Mouse (Mus musculus) megakaryocyte progenitor cell, adult 5-6 weeks (primary cell): ENCODE results near the gene Magi1. TPM values are rescaled to one million over a fixed set of nuclear protein-coding genes. Genes with fewer than 3 reads are reported as not detected.
A peak's percentile ranks its signal among the peaks of the same experiment; 100 is the strongest.
"Not testable (repeated sequence)": the region's sequence is repeated elsewhere in the genome, so short reads cannot be mapped to it uniquely, and the experiment has no call there.

ENCODE experiments used
- ATAC-seq: replicated peaks from 2 replicates; pipeline ENCODE4 v1.8.0; 2016; ENCODE audit warnings: mild to moderate bottlenecking, moderate TSS enrichment, inconsistent platforms; ENCODE audit not compliant: poor library complexity
- total RNA-seq, 2 experiments: library from RNA; stranded (forward) in 1 of 2; stranded (reverse) in 1 of 2; fragments of 157-497, 149-512 nt in 1 of 2; fragments of 200-1000 nt in 1 of 2; gene quantifications; 2 replicates each; pipeline versions ENCODE4 v1.2.3 to v1.2.4; 2015 to 2017

Gene Magi1
- total RNA-seq, 2 experiments from 2014 or later: 0.15 to 0.21 TPM

GRCm38 (mm10) chr6:93697956-93698355 lies 585.8 kb downstream of the Magi1 start:
- ATAC-seq: no peak

DNA sequence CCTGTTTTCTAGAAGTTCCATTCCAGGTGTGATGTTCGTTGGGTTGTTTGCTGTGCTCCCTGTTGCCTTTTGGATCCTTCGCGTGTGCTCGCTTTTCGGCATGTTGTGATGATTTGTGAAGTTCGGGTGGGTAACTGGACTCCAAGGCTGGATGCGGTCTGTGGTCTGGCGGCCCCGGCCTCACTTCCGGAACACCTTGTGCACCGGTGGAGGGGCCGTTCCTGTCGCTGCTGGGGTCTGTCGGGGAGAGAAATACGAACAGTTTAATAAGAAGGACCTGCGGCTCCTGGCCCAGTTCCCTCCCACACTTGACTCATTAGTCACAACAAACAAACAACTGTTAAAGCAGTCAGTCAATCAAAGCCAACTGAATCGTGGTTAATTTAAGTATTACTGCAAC lies 605.0 kb downstream of the Magi1 start:
- ATAC-seq: 0 out of 2 replicates have a peak, but pooled peaks have one; percentile 17

- ATAC-seq: no peak
Measured at GRCm38 (mm10) chr6:93666731-93667130, 617.0 kb downstream of the Magi1 start.

- ATAC-seq: no peak
Measured at GRCm38 (mm10) chr6:93665056-93665805, 618.5 kb downstream of the Magi1 start.

DNA sequence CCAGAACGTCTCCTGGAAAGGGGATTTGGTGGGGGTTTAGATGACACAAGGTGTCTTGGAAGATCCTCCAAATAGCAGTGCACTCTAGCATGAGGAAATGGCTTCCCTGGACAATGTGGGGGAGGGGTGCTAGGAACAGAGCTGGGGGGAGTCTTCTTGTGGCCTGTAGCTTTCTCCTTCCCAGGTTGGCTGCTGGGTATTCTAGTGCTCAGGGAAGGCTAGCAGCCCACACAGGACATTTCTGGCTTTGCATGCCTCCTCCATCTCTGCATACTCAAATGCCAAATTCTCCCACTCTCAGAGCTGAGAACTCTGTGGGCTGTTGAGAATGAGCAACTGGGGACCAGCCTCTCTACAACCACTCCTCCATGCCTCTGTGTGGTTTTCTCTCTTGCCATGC lies 622.6 kb downstream of the Magi1 start:
- no peak for ATAC-seq

GRCm38 (mm10) chr6:93659534-93659933 lies 624.2 kb downstream of the Magi1 start:
- no peak for ATAC-seq

GRCm38 (mm10) chr6:93657187-93657974 lies 626.3 kb downstream of the Magi1 start:
- peak; percentile 90 for ATAC-seq

DNA sequence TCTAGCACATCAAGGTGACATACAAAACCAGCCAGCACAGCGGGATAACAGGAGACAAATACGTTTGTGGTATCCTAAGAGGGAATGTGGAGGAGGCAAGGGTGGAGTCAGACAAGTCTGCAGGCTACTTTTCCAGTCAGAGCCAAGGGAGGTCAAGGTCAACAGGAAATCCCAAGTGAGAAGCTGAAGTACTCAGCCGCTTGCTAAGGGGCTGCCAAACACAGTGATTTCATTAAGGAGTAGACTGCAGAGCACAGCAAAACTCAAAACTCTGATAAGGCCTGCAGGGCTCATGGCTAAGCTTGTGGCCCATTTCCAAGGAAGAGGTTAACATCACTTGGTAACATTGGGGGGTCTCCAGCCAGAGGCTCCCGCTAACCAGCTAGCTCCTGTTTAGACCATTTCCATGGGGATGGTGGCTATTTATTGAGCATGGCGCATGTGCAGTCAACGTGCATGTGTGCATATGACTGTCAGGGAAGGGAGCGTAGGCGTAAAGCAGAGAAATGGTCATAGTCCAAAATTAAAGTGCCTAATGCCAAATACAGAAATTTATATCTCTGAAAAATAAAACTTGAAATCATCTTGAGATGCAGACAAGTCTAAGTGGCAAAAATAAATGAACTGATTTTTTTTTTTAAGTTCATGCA lies 635.0 kb downstream of the Magi1 start:
- ATAC-seq: no peak

GRCm38 (mm10) chr6:93629735-93630291 lies 653.9 kb downstream of the Magi1 start:
- not testable (repeated sequence) for ATAC-seq

GRCm38 (mm10) chr6:93627200-93627599 lies 656.5 kb downstream of the Magi1 start:
- ATAC-seq: peak; percentile 87

Other genes with a start within 250 kb of the Magi1 start
- 3.5 and 4.5 TPM in 2 replicates for gene Slc25a26, start 216.4 kb upstream of the Magi1 start, total RNA-seq (2015)
- 6.5 and 6.6 TPM in 2 replicates for gene Slc25a26, start 216.4 kb upstream of the Magi1 start, total RNA-seq (2017)